Mouse (Mus musculus): ENCODE measurements around the gene Rere. TPM values are rescaled to one million over a fixed set of nuclear protein-coding genes. Genes with fewer than 3 reads are reported as not detected.

The Rere gene
- polyA plus RNA-seq, 1 experiment from 2014 or later = 51.6 TPM

DNA sequence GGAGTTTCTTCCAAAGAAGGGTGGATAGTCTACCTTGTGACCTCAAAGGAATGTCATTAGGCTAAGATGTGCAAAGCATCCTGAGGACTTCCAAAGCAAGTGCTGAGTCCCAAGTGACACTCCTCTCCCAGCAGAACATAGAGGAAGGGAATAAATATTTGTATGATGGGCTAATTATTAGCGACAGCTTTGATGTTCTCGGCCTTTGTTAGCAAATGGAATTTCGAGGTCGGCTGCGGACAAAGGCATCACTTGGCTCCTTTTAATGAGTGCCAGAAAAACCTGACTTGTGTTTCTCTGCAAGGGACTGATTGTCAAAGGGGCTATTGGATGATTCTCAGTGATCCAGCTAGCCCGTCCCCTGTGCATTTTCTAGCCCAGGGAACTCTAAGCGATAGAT, 21.3 kb upstream of the Rere start:
- peak; percentile 45 for DNase-seq (ENCODE audit: low spot score)
- no peak for ATAC-seq (replicated peaks; ENCODE audit: low FRiP score)
- Histone ChIP-seq H3K9ac (ENCODE audit: low read length) (no peak overlapping the region), H3K9me3 (ENCODE audit: control insufficient read depth, low read length) (no peaks in the 10 kb centered on the region), H3K4me1 (replicated peaks; ENCODE audit: control insufficient read depth, insufficient read depth, low read length) (peaks cover 8% of the 10 kb centered on the region), H3K4me2 (ENCODE audit: low read depth, low read length, severe bottlenecking) (no peak overlapping the region), H3K4me3 (ENCODE audit: low read depth, low read length) (no peak overlapping the region), H3K27me3 (ENCODE audit: control insufficient read depth, insufficient read depth, low read length) (no peaks in the 10 kb centered on the region), H3K27ac (ENCODE audit: low read depth, low read length) (no peak overlapping the region), H3K36me3 (ENCODE audit: control insufficient read depth, insufficient read depth, low read length) (no peaks in the 10 kb centered on the region)
- 39% methylated on average over 7 of the region's 7 CpGs for WGBS

DNA sequence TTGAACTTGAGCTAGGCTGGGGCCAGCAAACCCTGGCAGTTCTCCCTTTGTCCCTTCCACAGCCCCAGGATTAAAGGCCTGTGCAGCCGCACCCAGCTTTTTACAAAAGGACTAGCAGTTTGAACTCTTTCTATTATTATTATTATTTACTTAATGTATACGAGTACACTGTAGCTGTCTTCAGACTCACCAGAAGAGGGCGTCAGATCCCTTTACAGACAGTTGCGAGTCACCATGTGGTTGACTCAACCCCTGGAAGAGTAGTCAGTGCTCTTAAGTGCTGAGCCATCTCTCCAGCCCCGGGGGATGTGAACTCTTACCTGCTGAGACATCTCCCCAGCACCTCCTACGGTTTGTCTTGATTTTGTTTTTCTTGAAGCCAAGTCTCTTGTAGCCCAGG, 20.7 kb upstream of the Rere start:
- no peak overlapping the region for H3K4me3 ChIP-seq (ENCODE audit: low read depth, low read length)
- H3K9ac ChIP-seq (ENCODE audit: low read length) = no peak overlapping the region
- H3K36me3 ChIP-seq (ENCODE audit: control insufficient read depth, insufficient read depth, low read length) = no peaks in the 10 kb centered on the region
- H3K9me3 ChIP-seq (ENCODE audit: control insufficient read depth, low read length) = no peaks in the 10 kb centered on the region
- DNase-seq (ENCODE audit: low spot score) (peak; percentile 52), ATAC-seq (replicated peaks; ENCODE audit: low FRiP score) (no peak)
- no peak overlapping the region for H3K4me2 ChIP-seq (ENCODE audit: low read depth, low read length, severe bottlenecking)
- H3K27ac ChIP-seq (ENCODE audit: low read depth, low read length) = no peak overlapping the region
- WGBS = 27% methylated on average over 6 of the region's 6 CpGs
- H3K4me1 ChIP-seq (replicated peaks; ENCODE audit: control insufficient read depth, insufficient read depth, low read length) = peaks cover 8% of the 10 kb centered on the region
- no peaks in the 10 kb centered on the region for H3K27me3 ChIP-seq (ENCODE audit: control insufficient read depth, insufficient read depth, low read length)

DNA sequence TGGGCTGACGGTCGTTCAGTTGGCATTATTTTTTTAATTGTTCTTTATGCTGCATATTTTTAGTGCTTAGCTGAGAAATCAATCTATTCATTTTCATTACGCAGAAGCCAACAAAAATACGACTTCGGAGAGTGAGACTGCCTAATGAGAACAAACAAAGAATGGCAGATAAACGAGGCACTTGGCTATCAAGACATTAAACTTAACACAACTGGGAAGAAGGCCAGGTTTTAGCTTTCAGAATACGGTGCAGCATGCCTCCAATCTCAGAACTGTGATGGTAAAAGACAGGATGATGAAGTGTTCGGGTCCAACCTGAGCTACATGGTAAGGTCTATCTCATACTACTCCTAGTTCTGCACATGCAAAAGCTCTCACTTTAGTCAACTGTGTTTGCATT, 19.1 kb upstream of the Rere start:
- WGBS = 88% methylated on average over 8 of the region's 8 CpGs
- Histone ChIP-seq H3K27ac (ENCODE audit: low read depth, low read length) (no peak overlapping the region), H3K9me3 (ENCODE audit: control insufficient read depth, low read length) (no peaks in the 10 kb centered on the region), H3K9ac (ENCODE audit: low read length) (no peak overlapping the region), H3K4me1 (replicated peaks; ENCODE audit: control insufficient read depth, insufficient read depth, low read length) (peaks cover 8% of the 10 kb centered on the region), H3K4me3 (ENCODE audit: low read depth, low read length) (no peak overlapping the region), H3K27me3 (ENCODE audit: control insufficient read depth, insufficient read depth, low read length) (no peaks in the 10 kb centered on the region), H3K36me3 (ENCODE audit: control insufficient read depth, insufficient read depth, low read length) (no peaks in the 10 kb centered on the region), H3K4me2 (ENCODE audit: low read depth, low read length, severe bottlenecking) (no peak overlapping the region)
- no peak for DNase-seq (ENCODE audit: low spot score)
- no peak for ATAC-seq (replicated peaks; ENCODE audit: low FRiP score)

DNA sequence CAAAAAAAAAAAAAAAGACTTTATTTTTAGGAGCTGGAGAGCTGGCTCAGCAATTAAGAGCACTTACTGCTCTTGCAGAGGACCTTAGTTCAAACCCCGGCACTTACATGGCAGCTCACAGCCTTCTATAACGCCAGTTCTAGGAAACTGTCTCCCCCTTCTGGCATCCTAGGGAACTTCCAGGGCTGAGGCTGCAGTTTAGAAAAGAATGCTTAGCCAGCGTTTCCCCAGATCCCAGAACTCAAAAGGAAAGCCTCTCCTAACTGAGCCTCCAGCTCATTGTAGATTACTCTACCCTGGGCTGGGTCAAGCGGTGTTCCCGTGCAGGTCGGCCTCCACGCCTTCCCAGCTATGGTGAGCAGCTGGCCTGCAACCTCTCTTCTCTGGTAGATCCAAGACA, 16.5 kb upstream of the Rere start:
- peak; percentile 61 for DNase-seq (ENCODE audit: low spot score)

GRCm38 (mm10) chr4:150265471-150265870, 16.0 kb upstream of the Rere start:
- no peak for ATAC-seq (replicated peaks; ENCODE audit: low FRiP score)
- H3K27ac ChIP-seq (ENCODE audit: low read depth, low read length) = no peak overlapping the region
- 79% methylated on average over 5 of the region's 5 CpGs for WGBS

More for the DNA sequence above, 16.5 kb upstream of the Rere start:
- no peak overlapping the region for H3K4me2 ChIP-seq (ENCODE audit: low read depth, low read length, severe bottlenecking)
- no peak overlapping the region for H3K9ac ChIP-seq (ENCODE audit: low read length)
- no peak overlapping the region for H3K27ac ChIP-seq (ENCODE audit: low read depth, low read length)
- no peak for ATAC-seq (replicated peaks; ENCODE audit: low FRiP score)
- no peaks in the 10 kb centered on the region for H3K27me3 ChIP-seq (ENCODE audit: control insufficient read depth, insufficient read depth, low read length)
- H3K9me3 ChIP-seq (ENCODE audit: control insufficient read depth, low read length) = no peaks in the 10 kb centered on the region
- WGBS = 50% methylated on average over 7 of the region's 7 CpGs
- H3K4me3 ChIP-seq (ENCODE audit: low read depth, low read length) = no peak overlapping the region
- H3K36me3 ChIP-seq (ENCODE audit: control insufficient read depth, insufficient read depth, low read length) = no peaks in the 10 kb centered on the region
- 0 out of 2 replicates have a peak, but pooled peaks cover 3% of the 10 kb centered on the region for H3K4me1 ChIP-seq (replicated peaks; ENCODE audit: control insufficient read depth, insufficient read depth, low read length)

DNA sequence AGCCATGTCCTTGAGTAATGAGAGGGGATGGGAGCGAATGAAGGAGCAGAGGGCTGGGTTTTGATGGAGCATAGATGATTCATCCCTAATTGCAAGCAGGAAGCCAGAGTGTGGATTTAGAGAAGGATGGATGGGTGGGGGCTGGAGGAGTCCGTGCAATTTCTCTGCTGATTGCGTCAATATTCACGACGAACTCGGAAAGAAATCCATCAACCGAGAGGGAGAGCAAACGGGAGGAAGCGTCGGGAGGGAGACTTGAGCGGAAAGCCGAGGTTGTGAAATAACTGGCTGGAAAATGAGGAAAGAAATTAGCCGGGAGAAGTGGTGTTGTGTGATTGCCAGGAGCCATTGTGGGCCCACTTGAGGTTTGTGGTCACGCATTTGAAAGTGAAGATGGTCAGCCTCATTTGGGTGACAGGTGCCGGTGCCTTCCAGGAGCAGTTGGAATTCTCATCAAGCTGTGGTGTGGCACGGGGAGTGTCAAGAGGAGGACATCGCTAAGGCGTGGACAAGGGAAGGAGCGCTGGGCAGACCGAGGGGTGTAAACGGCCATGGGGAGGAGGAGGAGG, 14.7 kb upstream of the Rere start:
- Histone ChIP-seq H3K4me3 (ENCODE audit: low read depth, low read length) (no peak overlapping the region), H3K27ac (ENCODE audit: low read depth, low read length) (no peak overlapping the region), H3K4me2 (ENCODE audit: low read depth, low read length, severe bottlenecking) (no peak overlapping the region), H3K4me1 (replicated peaks; ENCODE audit: control insufficient read depth, insufficient read depth, low read length) (no peaks in the 10 kb centered on the region), H3K36me3 (ENCODE audit: control insufficient read depth, insufficient read depth, low read length) (no peaks in the 10 kb centered on the region), H3K9ac (ENCODE audit: low read length) (no peak overlapping the region), H3K27me3 (ENCODE audit: control insufficient read depth, insufficient read depth, low read length) (no peaks in the 10 kb centered on the region), H3K9me3 (ENCODE audit: control insufficient read depth, low read length) (no peaks in the 10 kb centered on the region)
- WGBS = 86% methylated on average over 21 of the region's 21 CpGs
- ATAC-seq (replicated peaks; ENCODE audit: low FRiP score) (no peak), DNase-seq (ENCODE audit: low spot score) (no peak)

More at GRCm38 (mm10) chr4:150265471-150265870, 16.0 kb upstream of the Rere start:
- Histone ChIP-seq H3K9me3 (ENCODE audit: control insufficient read depth, low read length) (no peaks in the 10 kb centered on the region), H3K36me3 (ENCODE audit: control insufficient read depth, insufficient read depth, low read length) (no peaks in the 10 kb centered on the region), H3K9ac (ENCODE audit: low read length) (no peak overlapping the region), H3K4me2 (ENCODE audit: low read depth, low read length, severe bottlenecking) (no peak overlapping the region), H3K4me3 (ENCODE audit: low read depth, low read length) (no peak overlapping the region), H3K4me1 (replicated peaks; ENCODE audit: control insufficient read depth, insufficient read depth, low read length) (0 out of 2 replicates have a peak, but pooled peaks cover 1% of the 10 kb centered on the region), H3K27me3 (ENCODE audit: control insufficient read depth, insufficient read depth, low read length) (no peaks in the 10 kb centered on the region)
- peak; percentile 45 for DNase-seq (ENCODE audit: low spot score)

GRCm38 (mm10) chr4:150268674-150269653, 12.5 kb upstream of the Rere start:
- no peaks in the 10 kb centered on the region for H3K9me3 ChIP-seq (ENCODE audit: control insufficient read depth, low read length)
- 90% methylated on average over 33 of the region's 33 CpGs for WGBS
- no peak overlapping the region for H3K9ac ChIP-seq (ENCODE audit: low read length)
- H3K27me3 ChIP-seq (ENCODE audit: control insufficient read depth, insufficient read depth, low read length) = no peaks in the 10 kb centered on the region
- no peak overlapping the region for H3K4me3 ChIP-seq (ENCODE audit: low read depth, low read length)
- no peak overlapping the region for H3K27ac ChIP-seq (ENCODE audit: low read depth, low read length)
- H3K4me1 ChIP-seq (replicated peaks; ENCODE audit: control insufficient read depth, insufficient read depth, low read length) = peaks cover 4% of the 10 kb centered on the region; the same call in 1 of the 2 replicates
- no peak overlapping the region for H3K4me2 ChIP-seq (ENCODE audit: low read depth, low read length, severe bottlenecking)
- no peak for ATAC-seq (replicated peaks; ENCODE audit: low FRiP score)
- H3K36me3 ChIP-seq (ENCODE audit: control insufficient read depth, insufficient read depth, low read length) = no peaks in the 10 kb centered on the region
- DNase-seq (ENCODE audit: low spot score) = no peak

GRCm38 (mm10) chr4:150269679-150270078, 11.8 kb upstream of the Rere start:
- no peaks in the 10 kb centered on the region for H3K27me3 ChIP-seq (ENCODE audit: control insufficient read depth, insufficient read depth, low read length)
- no peak overlapping the region for H3K4me2 ChIP-seq (ENCODE audit: low read depth, low read length, severe bottlenecking)
- no peak overlapping the region for H3K4me3 ChIP-seq (ENCODE audit: low read depth, low read length)
- H3K36me3 ChIP-seq (ENCODE audit: control insufficient read depth, insufficient read depth, low read length) = no peaks in the 10 kb centered on the region
- peaks cover 4% of the 10 kb centered on the region; the same call in 1 of the 2 replicates for H3K4me1 ChIP-seq (replicated peaks; ENCODE audit: control insufficient read depth, insufficient read depth, low read length)
- WGBS = 58% methylated on average over 7 of the region's 7 CpGs
- no peaks in the 10 kb centered on the region for H3K9me3 ChIP-seq (ENCODE audit: control insufficient read depth, low read length)
- no peak overlapping the region for H3K9ac ChIP-seq (ENCODE audit: low read length)
- DNase-seq (ENCODE audit: low spot score) (no peak), ATAC-seq (replicated peaks; ENCODE audit: low FRiP score) (no peak)
- H3K27ac ChIP-seq (ENCODE audit: low read depth, low read length) = no peak overlapping the region
